Mouse (Mus musculus) midbrain, embryonic 13.5 days (tissue): ENCODE results near the gene Olfr455. TPM values are rescaled to one million over a fixed set of nuclear protein-coding genes. Genes with fewer than 3 reads are reported as not detected.

Experiments used
- ATAC-seq: fragments of 200-750 bp; cut with Nextera tagmentation; 2 replicates; pipeline ENCODE4 v1.8.0; 2017; ENCODE audit warnings: mild to moderate bottlenecking, moderate TSS enrichment, moderate library complexity
- H3K27ac ChIP-seq: fragments of 300-500 bp; sonication (generic); 2 replicates; pipeline ENCODE4 v1.5.1; 2015; ENCODE audit warnings: inconsistent platforms, mild to moderate bottlenecking, moderate library complexity
- H3K27me3 ChIP-seq: fragments of 300-500 bp; sonication (generic); 2 replicates; pipeline ENCODE4 v1.6.1; 2015; ENCODE audit warnings: mild to moderate bottlenecking, inconsistent platforms
- H3K36me3 ChIP-seq: fragments of 300-500 bp; sonication (generic); 2 replicates; pipeline ENCODE4 v1.6.1; 2015; ENCODE audit warnings: mild to moderate bottlenecking, inconsistent platforms
- H3K4me1 ChIP-seq: fragments of 300-500 bp; sonication (generic); replicated peaks from 2 replicates; pipeline ENCODE4 v1.6.1; 2015; ENCODE audit warnings: inconsistent platforms
- H3K4me2 ChIP-seq: fragments of 300-500 bp; sonication (generic); replicated peaks from 2 replicates; pipeline ENCODE4 v1.6.1; 2015; ENCODE audit warnings: moderate library complexity, mild to moderate bottlenecking, inconsistent platforms
- H3K4me3 ChIP-seq: fragments of 300-500 bp; sonication (generic); replicated peaks from 2 replicates; pipeline ENCODE4 v1.5.1; 2015; ENCODE audit warnings: mild to moderate bottlenecking, inconsistent platforms
- H3K9ac ChIP-seq: fragments of 300-500 bp; sonication (generic); replicated peaks from 2 replicates; pipeline ENCODE4 v1.6.1; 2015; ENCODE audit warnings: mild to moderate bottlenecking, inconsistent platforms
- H3K9me3 ChIP-seq: fragments of 300-500 bp; sonication (generic); 2 replicates; pipeline ENCODE4 v1.6.1; 2016; ENCODE audit warnings: mild to moderate bottlenecking, inconsistent platforms
- WGBS: fragments of 180-500 bp; shearing (Covaris S2); methylation state at CpG from one replicate; pipeline ENCODE4 v1.1.7; 2015; 5-methylcytosine and 5-hydroxymethylcytosine counted together
- polyA plus RNA-seq: library from polyadenylated mRNA; unstranded; fragments of >200 nt; fragmentation: Nextera tagmentation; extraction: Ambion mirVana; gene quantifications from 2 replicates; pipeline ENCODE4 v1.2.1, GENCODE M21; 2015

The Olfr455 gene
- polyA plus RNA-seq, 1 experiment from 2014 or later, result not detected

DNA sequence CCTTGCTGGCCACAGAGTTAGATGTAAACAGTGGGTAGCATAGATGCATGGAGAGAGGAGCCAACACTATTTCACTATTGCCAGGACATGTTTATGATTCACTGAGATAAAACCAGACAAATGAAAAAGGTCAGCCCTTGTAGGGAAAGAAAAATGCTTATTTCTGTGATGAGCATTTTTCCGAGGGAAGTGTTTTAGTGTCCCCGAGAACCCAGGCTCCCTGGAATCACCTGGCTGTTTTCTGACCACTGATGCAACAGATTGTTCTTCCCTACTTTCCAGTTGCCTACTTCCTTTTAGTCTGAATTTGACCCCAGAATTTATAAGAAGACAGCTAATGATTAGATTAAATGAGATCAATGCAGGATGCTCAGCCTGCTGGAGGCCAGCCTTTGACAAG lies 1.2 kb downstream of the Olfr455 start:
- Histone ChIP-seq H3K9ac (no peak overlapping the region), H3K4me3 (no peak overlapping the region), H3K4me1 (0 out of 2 replicates have a peak, but pooled peaks cover 4% of the 10 kb centered on the region), H3K9me3 (no peaks in the 10 kb centered on the region), H3K4me2 (no peak overlapping the region), H3K27ac (no peak overlapping the region), H3K27me3 (no peaks in the 10 kb centered on the region), H3K36me3 (no peaks in the 10 kb centered on the region)
- WGBS, result 92% methylated on average over 2 of the region's 2 CpGs
- ATAC-seq, result no peak

DNA sequence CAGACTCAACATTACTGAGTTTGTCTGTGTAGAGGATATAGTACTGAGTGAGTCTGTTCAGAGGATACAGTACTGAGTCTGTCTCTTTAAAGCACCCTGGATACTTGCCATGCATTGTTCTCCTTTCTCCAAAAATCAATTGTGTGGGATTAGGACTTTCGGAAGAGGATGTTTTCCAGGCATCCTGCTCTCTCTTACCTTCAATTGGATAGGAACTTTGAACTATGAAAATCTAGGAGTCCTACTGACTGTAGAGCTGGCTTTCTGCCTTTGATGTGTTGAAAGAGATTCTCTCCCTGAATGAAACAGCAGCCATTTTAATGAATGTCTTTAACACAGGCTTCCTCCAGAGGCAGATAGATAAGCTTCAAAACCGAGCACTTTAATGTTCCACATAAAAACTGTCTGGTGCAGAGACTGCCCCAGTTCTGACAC lies 1.9 kb downstream of the Olfr455 start:
- H3K4me2 ChIP-seq, result no peak overlapping the region
- no peak overlapping the region for H3K9ac ChIP-seq
- H3K4me1 ChIP-seq, result 0 out of 2 replicates have a peak, but pooled peaks cover 4% of the 10 kb centered on the region
- no peak for ATAC-seq
- no peaks in the 10 kb centered on the region for H3K9me3 ChIP-seq
- no peak overlapping the region for H3K4me3 ChIP-seq
- no peaks in the 10 kb centered on the region for H3K36me3 ChIP-seq
- H3K27ac ChIP-seq, result no peak overlapping the region
- no peaks in the 10 kb centered on the region for H3K27me3 ChIP-seq
- 57% methylated on average over 2 of the region's 2 CpGs for WGBS

DNA sequence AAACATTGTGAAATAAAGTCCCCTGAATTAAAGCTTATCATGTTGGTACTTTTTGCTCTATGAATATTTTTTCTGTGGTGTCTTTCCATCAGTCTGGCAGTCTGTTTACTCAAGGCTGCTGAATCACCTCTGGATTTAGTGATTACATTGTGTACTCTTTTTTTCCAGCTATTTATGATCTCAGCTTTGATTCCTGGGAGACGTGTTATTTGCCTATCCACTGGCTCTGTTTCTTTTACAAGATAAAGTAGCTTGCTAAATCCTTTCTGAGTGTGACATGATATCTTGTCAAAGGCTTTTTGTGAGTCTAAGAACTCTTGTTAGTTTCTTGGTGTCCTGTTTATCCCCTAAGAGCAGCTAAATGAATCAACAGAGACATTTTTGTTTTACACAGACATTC lies 2.5 kb downstream of the Olfr455 start:
- 0 out of 2 replicates have a peak, but pooled peaks cover 4% of the 10 kb centered on the region for H3K4me1 ChIP-seq
- H3K36me3 ChIP-seq, result no peaks in the 10 kb centered on the region
- 39% methylated on average over 1 of the region's 1 CpGs for WGBS
- no peak overlapping the region for H3K27ac ChIP-seq
- no peaks in the 10 kb centered on the region for H3K9me3 ChIP-seq
- ATAC-seq, result no peak
- H3K27me3 ChIP-seq, result no peaks in the 10 kb centered on the region
- H3K4me3 ChIP-seq, result no peak overlapping the region
- H3K4me2 ChIP-seq, result no peak overlapping the region
- no peak overlapping the region for H3K9ac ChIP-seq

DNA sequence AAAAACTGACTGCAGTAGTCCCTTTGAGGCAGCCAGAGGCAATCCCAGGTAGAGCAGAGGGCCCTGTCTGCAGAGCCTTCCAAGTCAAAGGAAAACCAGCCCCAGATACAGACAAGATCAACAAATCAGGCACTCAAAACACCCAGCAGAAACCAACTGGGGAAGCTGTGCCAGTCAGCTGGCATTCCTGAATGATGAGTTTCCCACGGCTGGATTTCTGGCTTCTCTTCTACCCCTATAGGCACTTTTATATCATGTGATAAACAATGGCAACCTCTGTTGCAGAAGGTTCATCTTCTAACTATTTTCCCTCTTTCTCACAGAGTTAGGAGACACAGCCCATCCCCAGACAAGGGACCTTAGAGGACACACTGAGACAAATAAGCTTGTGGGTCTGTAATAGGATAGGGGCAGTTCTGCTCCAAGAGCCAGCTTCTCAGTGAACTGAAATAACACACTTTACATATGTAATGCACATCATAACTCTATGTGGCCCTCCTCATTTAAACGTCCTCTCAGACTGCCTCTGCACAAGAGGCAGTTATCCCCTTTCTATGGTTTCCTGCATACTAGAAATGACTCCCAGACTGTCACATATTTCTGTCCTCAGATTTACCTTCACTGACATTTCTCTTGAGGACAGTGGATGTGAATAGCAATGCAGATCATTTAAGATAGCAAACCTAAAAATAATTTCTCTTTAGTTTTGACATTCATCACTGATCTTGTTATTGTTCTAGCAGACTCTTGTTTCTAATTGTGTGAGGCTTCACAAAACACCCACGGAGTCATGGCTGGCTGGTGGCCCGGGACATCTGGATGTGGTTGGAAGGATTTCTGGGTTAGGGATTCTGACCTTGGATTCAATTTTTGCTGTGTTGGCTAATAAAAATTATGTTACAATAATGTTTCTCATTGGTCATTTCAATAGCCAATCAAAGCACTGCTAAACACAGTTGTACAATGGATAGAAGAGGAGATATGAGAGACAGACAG lies 5.1 kb downstream of the Olfr455 start:
- H3K9ac ChIP-seq, result no peak overlapping the region
- no peak for ATAC-seq

DNA sequence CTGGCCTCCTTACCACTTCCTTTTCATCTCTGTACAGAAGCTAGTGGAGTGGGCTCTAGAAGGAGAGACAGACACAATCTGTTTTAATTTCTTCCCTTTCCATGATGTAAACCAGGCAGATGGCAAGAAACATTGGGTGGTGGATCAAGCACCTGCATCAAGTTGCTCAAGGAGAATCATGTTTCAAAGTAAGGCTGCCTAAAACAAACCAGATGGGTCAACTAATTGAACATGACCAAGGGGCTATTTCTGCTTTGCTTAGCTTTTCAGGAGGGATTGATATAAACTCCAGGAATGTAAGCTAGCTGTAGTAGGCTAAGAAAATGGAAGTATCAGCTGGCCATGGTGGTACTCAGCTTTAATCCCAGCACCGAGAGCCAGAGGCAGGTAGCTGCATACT lies 6.7 kb downstream of the Olfr455 start:
- Histone ChIP-seq H3K36me3 (no peaks in the 10 kb centered on the region), H3K4me1 (0 out of 2 replicates have a peak, but pooled peaks cover 4% of the 10 kb centered on the region), H3K27me3 (no peaks in the 10 kb centered on the region), H3K4me2 (no peak overlapping the region), H3K9me3 (no peaks in the 10 kb centered on the region), H3K27ac (no peak overlapping the region), H3K9ac (no peak overlapping the region), H3K4me3 (no peak overlapping the region)
- 96% methylated on average over 1 of the region's 1 CpGs for WGBS
- ATAC-seq, result no peak

More for the DNA sequence above, 5.1 kb downstream of the Olfr455 start:
- H3K4me2 ChIP-seq, result no peak overlapping the region
- 0 out of 2 replicates have a peak, but pooled peaks cover 4% of the 10 kb centered on the region for H3K4me1 ChIP-seq
- H3K27me3 ChIP-seq, result no peaks in the 10 kb centered on the region
- H3K36me3 ChIP-seq, result no peaks in the 10 kb centered on the region
- 81% methylated on average over 4 of the region's 4 CpGs for WGBS
- H3K9me3 ChIP-seq, result no peaks in the 10 kb centered on the region
- H3K4me3 ChIP-seq, result no peak overlapping the region
- no peak overlapping the region for H3K27ac ChIP-seq

DNA sequence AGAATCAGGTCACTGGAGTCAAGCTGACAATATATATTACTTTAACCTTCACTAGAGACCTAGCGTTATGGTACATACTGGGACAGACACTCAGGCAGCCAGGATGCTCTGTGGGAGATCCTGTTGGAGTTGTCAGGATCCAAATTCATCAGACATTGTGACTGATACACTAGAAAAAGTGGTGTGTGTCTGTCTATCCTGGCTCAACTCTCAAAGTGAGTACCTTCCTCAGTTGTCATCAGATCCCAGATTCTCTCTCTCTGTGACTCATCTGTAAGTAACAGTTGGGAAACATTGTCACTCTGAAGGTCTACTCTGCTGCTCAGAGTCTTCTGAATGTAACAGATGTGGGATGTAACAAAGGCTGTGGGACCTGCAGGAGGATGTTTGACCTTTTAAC lies 7.7 kb downstream of the Olfr455 start:
- Histone ChIP-seq H3K9ac (no peak overlapping the region), H3K4me2 (no peak overlapping the region), H3K4me3 (no peak overlapping the region), H3K36me3 (no peaks in the 10 kb centered on the region), H3K27ac (no peak overlapping the region), H3K27me3 (no peaks in the 10 kb centered on the region), H3K9me3 (no peaks in the 10 kb centered on the region), H3K4me1 (no peaks in the 10 kb centered on the region)
- 83% methylated on average over 1 of the region's 1 CpGs for WGBS
- ATAC-seq, result no peak

DNA sequence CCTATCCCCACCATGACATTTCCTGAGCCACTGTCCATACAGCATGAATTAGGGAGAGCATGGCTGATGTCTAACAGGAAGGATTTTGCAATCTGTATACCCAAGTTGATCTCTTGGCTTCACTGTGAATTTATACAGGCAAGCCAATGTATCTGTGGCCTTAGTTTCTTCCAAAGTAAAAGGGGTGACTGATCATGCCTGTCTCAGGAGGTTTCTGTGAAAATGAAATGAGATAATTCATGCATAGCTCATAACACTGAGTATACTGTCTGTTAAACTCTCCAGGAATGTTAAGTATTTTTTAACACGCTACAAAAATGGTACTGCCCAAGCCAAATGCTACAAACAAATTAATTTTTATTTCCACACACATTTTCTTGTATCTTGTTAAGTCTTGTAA lies 33.9 kb downstream of the Olfr455 start:
- H3K27ac ChIP-seq, result no peak overlapping the region
- H3K9ac ChIP-seq, result no peak overlapping the region
- H3K9me3 ChIP-seq, result no peaks in the 10 kb centered on the region
- H3K27me3 ChIP-seq, result no peaks in the 10 kb centered on the region
- no peaks in the 10 kb centered on the region for H3K36me3 ChIP-seq
- ATAC-seq, result no peak
- no peaks in the 10 kb centered on the region for H3K4me1 ChIP-seq
- 89% methylated on average over 1 of the region's 1 CpGs for WGBS
- no peak overlapping the region for H3K4me2 ChIP-seq
- H3K4me3 ChIP-seq, result no peak overlapping the region

DNA sequence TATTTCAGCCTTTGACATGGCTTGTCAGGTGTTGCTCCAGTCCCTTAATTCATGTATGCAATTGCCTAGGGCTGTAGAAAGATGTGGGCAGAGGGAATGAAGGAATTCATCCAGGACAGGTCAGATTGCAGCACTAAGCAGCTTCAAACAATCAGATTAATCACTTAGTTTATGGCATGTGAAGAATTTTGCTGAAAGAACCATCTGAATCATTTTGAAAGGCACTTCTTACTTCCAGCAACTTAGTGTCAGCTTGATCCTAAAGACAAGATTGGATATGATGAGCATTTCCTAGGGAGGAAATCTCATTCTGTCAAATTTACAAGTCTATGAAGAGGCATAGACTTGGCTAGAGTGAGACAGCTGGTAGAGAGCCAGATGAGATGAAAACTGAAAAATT lies 38.1 kb downstream of the Olfr455 start:
- H3K36me3 ChIP-seq, result no peaks in the 10 kb centered on the region
- no peaks in the 10 kb centered on the region for H3K4me1 ChIP-seq
- no peak for ATAC-seq
- H3K4me3 ChIP-seq, result no peak overlapping the region
- H3K4me2 ChIP-seq, result no peak overlapping the region
- H3K9me3 ChIP-seq, result no peaks in the 10 kb centered on the region
- no peak overlapping the region for H3K27ac ChIP-seq
- H3K9ac ChIP-seq, result no peak overlapping the region
- no peaks in the 10 kb centered on the region for H3K27me3 ChIP-seq

DNA sequence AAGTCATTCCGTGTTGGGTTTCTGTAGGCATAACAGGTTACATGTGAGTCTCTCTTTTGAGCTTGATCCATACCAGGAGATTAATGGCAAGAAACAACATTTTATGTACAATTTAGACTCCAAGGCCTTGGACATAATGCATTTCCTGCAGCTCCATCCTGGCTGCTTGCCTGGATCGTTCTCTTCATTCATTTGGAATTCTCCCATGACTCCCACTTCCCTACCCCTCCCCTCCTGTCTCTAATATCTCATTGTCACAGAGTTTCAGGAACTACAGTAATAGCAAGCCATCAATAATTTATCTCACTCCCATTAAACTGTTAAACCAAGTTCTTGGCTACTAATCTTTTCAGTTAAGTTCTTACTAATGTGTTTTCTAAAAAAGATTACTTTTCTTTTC lies 43.9 kb downstream of the Olfr455 start:
- no peak for ATAC-seq
- no peak overlapping the region for H3K4me2 ChIP-seq
- H3K4me1 ChIP-seq, result no peaks in the 10 kb centered on the region
- no peaks in the 10 kb centered on the region for H3K9me3 ChIP-seq
- 86% methylated on average over 2 of the region's 2 CpGs for WGBS
- H3K27ac ChIP-seq, result no peak overlapping the region
- H3K9ac ChIP-seq, result no peak overlapping the region
- H3K27me3 ChIP-seq, result no peaks in the 10 kb centered on the region
- no peaks in the 10 kb centered on the region for H3K36me3 ChIP-seq
- no peak overlapping the region for H3K4me3 ChIP-seq

DNA sequence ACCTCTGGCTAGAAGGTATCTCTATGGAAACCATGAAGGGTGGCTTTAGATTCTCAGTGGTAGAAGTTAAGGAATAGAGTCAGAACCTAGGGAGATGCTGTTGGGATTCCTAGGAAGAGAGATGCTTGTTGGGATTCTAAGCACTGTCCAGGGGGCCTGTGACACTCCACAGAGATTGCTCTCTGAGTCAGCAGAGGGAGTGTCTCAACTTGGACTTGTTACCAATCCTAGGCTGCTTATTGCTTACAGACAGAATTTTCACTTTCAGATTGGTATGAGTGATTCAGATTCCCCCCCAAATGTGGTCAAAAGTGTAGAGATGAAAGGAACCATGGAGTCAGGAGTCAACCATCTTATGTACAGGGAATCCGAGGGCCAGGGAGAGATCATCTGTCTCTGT lies 57.7 kb downstream of the Olfr455 start:
- H3K9ac ChIP-seq, result no peak overlapping the region
- H3K27ac ChIP-seq, result no peak overlapping the region
- H3K4me3 ChIP-seq, result no peak overlapping the region
- 81% methylated on average over 1 of the region's 1 CpGs for WGBS
- no peaks in the 10 kb centered on the region for H3K9me3 ChIP-seq
- no peak for ATAC-seq
- H3K4me2 ChIP-seq, result no peak overlapping the region
- H3K36me3 ChIP-seq, result no peaks in the 10 kb centered on the region
- H3K4me1 ChIP-seq, result no peaks in the 10 kb centered on the region
- H3K27me3 ChIP-seq, result no peaks in the 10 kb centered on the region

DNA sequence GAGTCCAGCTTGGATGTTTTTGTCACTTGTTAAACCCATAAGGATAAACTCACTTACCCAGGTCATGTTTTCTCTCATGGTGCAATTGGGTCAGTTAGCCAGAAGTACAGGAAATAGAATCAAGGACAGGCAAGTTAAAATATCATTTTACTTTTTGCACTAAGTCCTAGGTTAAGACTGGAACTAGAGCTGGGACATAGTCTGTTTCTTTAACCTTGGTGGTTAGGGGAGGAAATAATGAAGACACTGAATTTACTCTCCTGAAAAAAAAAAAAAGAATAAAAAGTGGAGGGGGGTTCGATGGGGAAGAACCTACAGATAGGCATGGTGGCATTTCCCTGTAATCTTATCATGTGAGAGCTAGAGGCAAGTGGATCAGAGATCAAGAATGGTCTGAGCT lies 60.3 kb downstream of the Olfr455 start, which contains the start of gene Olfr456:
Olfr456 (minus strand) TSS at position 101 of the 400 bp plus-strand sequence.
- WGBS, result 86% methylated on average over 1 of the region's 1 CpGs
- no peak for ATAC-seq
- H3K4me2 ChIP-seq, result no peak within 1 kb of the TSS

More for the DNA sequence above, 60.3 kb downstream of the Olfr455 start, which contains the start of gene Olfr456:
- H3K9ac ChIP-seq, result no peak within 1 kb of the TSS
- no peaks in the 10 kb centered on the region for H3K27me3 ChIP-seq
- H3K9me3 ChIP-seq, result no peaks in the 10 kb centered on the region
- H3K4me1 ChIP-seq, result no peaks in the 10 kb centered on the region
- H3K27ac ChIP-seq, result no peak within 1 kb of the TSS
- no peaks in the 10 kb centered on the region for H3K36me3 ChIP-seq
- no peak within 1 kb of the TSS for H3K4me3 ChIP-seq
